Comparison of ENCODE assay signal across 23 mouse cellular contexts in genomic region chr6:52274576-52274975, GRCm38 (mm10). TPM values are rescaled to one million over a fixed set of nuclear protein-coding genes. Genes with fewer than 3 reads are reported as not detected.
DNase-seq lines count a peak whose midpoint lies in the region; ATAC-seq and TF ChIP-seq lines count a peak whose summit lies in the region.
"Had no signal": no experiment of that assay in that cellular context is flagged by ENCODE, and none has a peak within 500 bp of the region (broad histone marks: within the 10 kb centered on the region; RNA-seq: fewer than 3 reads in every experiment).

No protein-coding gene starts in this region.

- no peak overlapping the region for H3K4me3 ChIP-seq in hindbrain, embryonic 10.5 days
- H3K4me3 ChIP-seq in hindbrain, embryonic 12.5 days, result no peak overlapping the region
- peak overlapping the region; percentile 60; the same call in 1 of the 2 replicates for H3K4me3 ChIP-seq in E14TG2a.4 (replicated peaks; ENCODE audit: low read length)
- H3K4me3 ChIP-seq in limb, embryonic 12.5 days (replicated peaks), result no peak overlapping the region
- H3K4me3 ChIP-seq: embryonic facial prominence, embryonic 15.5 days; erythroblast, embryonic 14.5 days; forebrain, embryonic 10.5 days; heart, embryonic 15.5 days; hindbrain, embryonic 15.5 days had no signal

- TF ChIP-seq CTCF in E14TG2a.4 (conservative IDR thresholded peaks at IDR 0.05; ENCODE audit: low read length), result no peak

- no peaks in the 10 kb centered on the region for H3K36me3 ChIP-seq in hindbrain, embryonic 10.5 days
- no peaks in the 10 kb centered on the region for H3K36me3 ChIP-seq in hindbrain, embryonic 12.5 days
- no peaks in the 10 kb centered on the region for H3K36me3 ChIP-seq in E14TG2a.4 (ENCODE audit: insufficient read depth, low read length)
- no peaks in the 10 kb centered on the region for H3K36me3 ChIP-seq in limb, embryonic 12.5 days
- H3K36me3 ChIP-seq: embryonic facial prominence, embryonic 15.5 days; forebrain, embryonic 10.5 days; heart, embryonic 15.5 days; hindbrain, embryonic 15.5 days had no signal

- no peak overlapping the region for H3K27ac ChIP-seq in hindbrain, embryonic 10.5 days
- H3K27ac ChIP-seq in hindbrain, embryonic 12.5 days, result no peak overlapping the region
- H3K27ac ChIP-seq in limb, embryonic 12.5 days, result no peak overlapping the region
- H3K27ac ChIP-seq: embryonic facial prominence, embryonic 15.5 days; forebrain, embryonic 10.5 days; heart, embryonic 15.5 days; hindbrain, embryonic 15.5 days had no signal

- H3K4me1 ChIP-seq in hindbrain, embryonic 10.5 days (replicated peaks), result no peaks in the 10 kb centered on the region
- H3K4me1 ChIP-seq in hindbrain, embryonic 12.5 days, result no peaks in the 10 kb centered on the region
- peaks cover 34% of the 10 kb centered on the region for H3K4me1 ChIP-seq in E14TG2a.4 (replicated peaks; ENCODE audit: low read depth, low read length)
- peaks cover 54% of the 10 kb centered on the region for H3K4me1 ChIP-seq in limb, embryonic 12.5 days (replicated peaks)
- H3K4me1 ChIP-seq: forebrain, embryonic 10.5 days had no signal

- no peaks in the 10 kb centered on the region for H3K9me3 ChIP-seq in hindbrain, embryonic 10.5 days
- H3K9me3 ChIP-seq in hindbrain, embryonic 12.5 days (replicated peaks), result no peaks in the 10 kb centered on the region
- H3K9me3 ChIP-seq in E14TG2a.4 (ENCODE audit: low read length), result no peaks in the 10 kb centered on the region
- no peaks in the 10 kb centered on the region for H3K9me3 ChIP-seq in limb, embryonic 12.5 days
- H3K9me3 ChIP-seq: embryonic facial prominence, embryonic 15.5 days; forebrain, embryonic 10.5 days; heart, embryonic 15.5 days; hindbrain, embryonic 15.5 days had no signal

- H3K9ac ChIP-seq in hindbrain, embryonic 12.5 days, result no peak overlapping the region
- 0 out of 2 replicates have a peak overlapping the region, but pooled peaks have one; percentile 44 for H3K9ac ChIP-seq in limb, embryonic 12.5 days (replicated peaks)
- H3K9ac ChIP-seq: embryonic facial prominence, embryonic 15.5 days; heart, embryonic 15.5 days; hindbrain, embryonic 15.5 days had no signal

- WGBS in hindbrain, embryonic 10.5 days, result 2% methylated on average over 11 of the region's 11 CpGs
- WGBS in hindbrain, embryonic 12.5 days, result 3% methylated on average over 11 of the region's 11 CpGs
- 9% methylated on average over 11 of the region's 11 CpGs for WGBS in limb, embryonic 12.5 days

- ATAC-seq in hindbrain, embryonic 12.5 days (ENCODE audit: low FRiP score), result no peak
- ATAC-seq in limb, embryonic 12.5 days (ENCODE audit: insufficient number of reproducible peaks, insufficient read depth, low FRiP score, low TSS enrichment, low read depth), result no peak
- ATAC-seq: forebrain, embryonic 14.5 days had no signal

- peak; percentile 23 for DNase-seq in hindbrain, embryonic 10.5 days (ENCODE audit: low spot score)
- peak; percentile 26 for DNase-seq in embryo, embryonic 11 days
- no peak for DNase-seq in kidney, adult 18-20 months
- DNase-seq in cerebellum, adult 11-12 months, result no peak
- no peak for DNase-seq in cerebellum, postnatal 36 days
- DNase-seq: adrenal gland, postnatal 14 days; cerebellum, adult 18-20 months; cerebellum, postnatal 10 days; heart, adult 18-20 months; heart, postnatal 14 days; kidney, adult 11 months had no signal

- no peak overlapping the region for H3K4me2 ChIP-seq in hindbrain, embryonic 12.5 days (replicated peaks)
- peak overlapping the region; percentile 49 for H3K4me2 ChIP-seq in limb, embryonic 12.5 days
- H3K4me2 ChIP-seq: embryonic facial prominence, embryonic 15.5 days; heart, embryonic 15.5 days; hindbrain, embryonic 15.5 days had no signal

- H3K27me3 ChIP-seq in hindbrain, embryonic 10.5 days (ENCODE audit: insufficient read depth, poor library complexity, severe bottlenecking), result peaks cover 95% of the 10 kb centered on the region
- peaks cover 97% of the 10 kb centered on the region for H3K27me3 ChIP-seq in hindbrain, embryonic 12.5 days
- peaks cover 90% of the 10 kb centered on the region for H3K27me3 ChIP-seq in E14TG2a.4 (ENCODE audit: insufficient read depth, low read length)
- peaks cover 76% of the 10 kb centered on the region for H3K27me3 ChIP-seq in limb, embryonic 12.5 days

RNA-seq across cellular contexts. Expression of gene Hoxa13, which starts 13.9 kb away (rescaled TPM):
- not detected in 2 replicates for polyA plus RNA-seq in hindbrain, embryonic 10.5 days (2016; fragmentation: Nextera tagmentation; extraction: Ambion mirVana)
- not detected in 2 replicates for polyA plus RNA-seq in hindbrain, embryonic 12.5 days (2016; fragmentation: Nextera tagmentation; extraction: Ambion mirVana)
- polyA plus RNA-seq in limb, embryonic 12.5 days (2016; fragmentation: Nextera tagmentation; extraction: Ambion mirVana), result 33.1 and 34.1 TPM in 2 replicates
- polyA plus RNA-seq: embryonic facial prominence, embryonic 11.5 days; erythroblast, embryonic 14.5 days; forebrain, embryonic 10.5 days; forebrain, embryonic 14.5 days; heart, embryonic 11.5 days; heart, embryonic 15.5 days; hindbrain, embryonic 15.5 days had no signal

RNA-seq across cellular contexts. Expression of gene Hoxa11, which starts 29.0 kb away (rescaled TPM):
- not detected in 2 replicates for polyA plus RNA-seq in hindbrain, embryonic 10.5 days (2016; fragmentation: Nextera tagmentation; extraction: Ambion mirVana)
- polyA plus RNA-seq in hindbrain, embryonic 12.5 days (2016; fragmentation: Nextera tagmentation; extraction: Ambion mirVana), result not detected in 2 replicates
- polyA plus RNA-seq in limb, embryonic 12.5 days (2016; fragmentation: Nextera tagmentation; extraction: Ambion mirVana), result 88.2 and 96.8 TPM in 2 replicates
- polyA plus RNA-seq: embryonic facial prominence, embryonic 11.5 days; embryonic facial prominence, embryonic 15.5 days; erythroblast, embryonic 14.5 days; forebrain, embryonic 10.5 days; forebrain, embryonic 14.5 days; heart, embryonic 11.5 days; heart, embryonic 15.5 days; hindbrain, embryonic 15.5 days had no signal

RNA-seq across cellular contexts. Expression of gene Hoxa10, which starts 33.9 kb away (rescaled TPM):
- polyA plus RNA-seq in hindbrain, embryonic 10.5 days (2016; fragmentation: Nextera tagmentation; extraction: Ambion mirVana), result not detected in 2 replicates
- not detected in 2 replicates for polyA plus RNA-seq in hindbrain, embryonic 12.5 days (2016; fragmentation: Nextera tagmentation; extraction: Ambion mirVana)
- 272 and 294 TPM in 2 replicates for polyA plus RNA-seq in limb, embryonic 12.5 days (2016; fragmentation: Nextera tagmentation; extraction: Ambion mirVana)
- polyA plus RNA-seq: embryonic facial prominence, embryonic 11.5 days; embryonic facial prominence, embryonic 15.5 days; erythroblast, embryonic 14.5 days; forebrain, embryonic 10.5 days; forebrain, embryonic 14.5 days had no signal

RNA-seq across cellular contexts. Expression of gene Evx1, which starts 38.7 kb away (rescaled TPM):
- 2.3 and 4.3 TPM in 2 replicates for polyA plus RNA-seq in hindbrain, embryonic 10.5 days (2016; fragmentation: Nextera tagmentation; extraction: Ambion mirVana)
- polyA plus RNA-seq in hindbrain, embryonic 12.5 days (2016; fragmentation: Nextera tagmentation; extraction: Ambion mirVana), result 11.5 and 12.6 TPM in 2 replicates
- 4.8 and 5.2 TPM in 2 replicates for polyA plus RNA-seq in limb, embryonic 12.5 days (2016; fragmentation: Nextera tagmentation; extraction: Ambion mirVana)
- polyA plus RNA-seq: C2C12; embryonic facial prominence, embryonic 15.5 days; erythroblast, embryonic 14.5 days; forebrain, embryonic 10.5 days; forebrain, embryonic 14.5 days; heart, embryonic 11.5 days; heart, embryonic 15.5 days had no signal

RNA-seq across cellular contexts. Expression of gene Hoxa9, which starts 43.7 kb away (rescaled TPM):
- not detected in 2 replicates for polyA plus RNA-seq in hindbrain, embryonic 10.5 days (2016; fragmentation: Nextera tagmentation; extraction: Ambion mirVana)
- polyA plus RNA-seq in hindbrain, embryonic 12.5 days (2016; fragmentation: Nextera tagmentation; extraction: Ambion mirVana), result 0.12 TPM in 1 of 2 replicates, not detected in the other
- polyA plus RNA-seq in limb, embryonic 12.5 days (2016; fragmentation: Nextera tagmentation; extraction: Ambion mirVana), result 74.7 and 77.4 TPM in 2 replicates
- polyA plus RNA-seq: erythroblast, embryonic 14.5 days; forebrain, embryonic 10.5 days; forebrain, embryonic 14.5 days had no signal

Comparison
In these comparisons a context has a peak if more than half of its experiments do, and no peak if none do; other contexts are left out.
1. DNase-seq: peak in hindbrain, embryonic 10.5 days (single experiment) and embryo, embryonic 11 days (single experiment); none in kidney, adult 18-20 months (single experiment), cerebellum, adult 11-12 months (single experiment) and cerebellum, postnatal 36 days (0 of 2).
2. RNA of gene Hoxa13, which starts 13.9 kb away (polyA plus RNA-seq): 33.1 to 34.1 TPM in limb, embryonic 12.5 days; not detected in hindbrain, embryonic 10.5 days and not detected in hindbrain, embryonic 12.5 days; every median in the first group is over 10 times any median in the second.
3. RNA of gene Hoxa11, which starts 29.0 kb away (polyA plus RNA-seq): 88.2 to 96.8 TPM in limb, embryonic 12.5 days; not detected in hindbrain, embryonic 10.5 days and not detected in hindbrain, embryonic 12.5 days; every median in the first group is over 10 times any median in the second.
4. RNA of gene Hoxa10, which starts 33.9 kb away (polyA plus RNA-seq): 272 to 294 TPM in limb, embryonic 12.5 days; not detected in hindbrain, embryonic 10.5 days and not detected in hindbrain, embryonic 12.5 days; every median in the first group is over 100 times any median in the second.